Mouse (Mus musculus): Measurements from ENCODE around the gene Slc6a11. TPM values are rescaled to one million over a fixed set of nuclear protein-coding genes. Genes with fewer than 3 reads are reported as not detected.

The Slc6a11 gene
- polyA plus RNA-seq, 1 experiment = 1.6 TPM

DNA sequence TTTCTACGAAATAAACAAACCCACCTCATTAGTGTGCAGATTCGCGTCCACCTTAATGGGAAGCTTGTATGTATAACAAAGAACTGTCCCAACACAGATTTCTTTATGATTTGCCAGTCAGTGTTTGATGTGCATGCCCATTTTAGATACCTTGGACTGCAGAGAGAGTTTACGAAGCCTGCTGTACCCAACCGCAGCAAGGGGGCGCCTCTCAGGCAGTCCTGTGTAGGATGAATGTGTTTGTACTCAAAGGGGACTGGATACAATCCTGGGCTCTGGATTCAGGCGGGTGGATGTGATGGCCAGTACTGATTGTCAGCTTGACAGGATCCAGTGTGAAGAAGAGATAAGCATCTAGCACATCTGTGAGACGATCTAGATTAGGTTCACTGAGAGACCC lies 144.8 kb downstream of the Slc6a11 start:
- Histone ChIP-seq H3K27me3 (ENCODE audit: control insufficient read depth, insufficient read depth, low read length) (no peaks in the 10 kb centered on the region), H3K27ac (ENCODE audit: control insufficient read depth, insufficient read depth, low read depth, low read length) (no peak overlapping the region)

DNA sequence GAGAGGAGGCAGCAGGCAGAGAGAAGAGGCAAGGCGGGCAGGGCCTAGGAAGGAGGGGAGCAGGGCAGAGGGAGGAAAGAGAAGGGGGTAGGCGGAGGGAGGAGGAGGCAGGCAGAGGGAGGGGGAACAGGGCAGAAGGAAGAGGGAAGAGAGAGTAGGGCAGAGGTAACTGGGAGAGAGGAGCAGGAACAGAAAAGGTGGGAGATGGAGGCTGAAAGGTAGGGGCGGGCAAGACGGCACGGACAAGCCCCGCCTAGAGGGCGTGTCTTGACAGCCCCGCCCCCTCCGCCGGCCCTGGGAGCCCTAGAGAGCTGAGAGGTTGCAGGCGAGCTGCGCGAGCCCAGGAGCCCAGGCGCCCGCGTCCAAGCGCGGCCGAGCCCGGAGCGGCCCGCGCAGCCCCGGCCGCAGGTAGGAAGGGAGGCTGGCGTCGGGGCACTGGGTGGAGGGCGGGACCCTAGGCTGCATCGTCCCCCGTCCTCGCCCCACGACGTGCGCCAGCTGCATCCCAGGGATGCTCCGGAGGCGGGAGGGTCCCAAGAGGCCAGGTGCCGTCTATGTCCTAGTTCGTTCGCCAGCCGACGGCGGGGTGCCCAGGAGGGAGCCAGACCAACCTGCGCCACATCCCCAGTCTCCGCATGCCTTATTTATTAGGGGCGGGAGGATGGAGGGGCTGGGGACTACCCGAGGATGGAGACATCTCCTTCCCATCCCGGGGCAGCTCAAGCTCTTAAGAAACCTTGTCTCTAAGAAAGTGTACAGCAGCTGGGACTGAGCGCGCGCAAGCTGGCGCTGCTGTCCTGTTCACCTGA lies 151.6 kb downstream of the Slc6a11 start, which contains the start of gene Slc6a1:
Gene Slc6a1, plus strand, starts transcription at position 167 of the 809 bp plus-strand sequence.
- no peaks in the 10 kb centered on the region for H3K27me3 ChIP-seq (ENCODE audit: control insufficient read depth, insufficient read depth, low read length)
- H3K36me3 ChIP-seq (ENCODE audit: control insufficient read depth, insufficient read depth, low read length) = no peaks in the 10 kb centered on the region
- peaks cover 3% of the 10 kb centered on the region; the same call in 1 of the 2 replicates for H3K4me1 ChIP-seq (ENCODE audit: control insufficient read depth, insufficient read depth, low read length)
- peak within 1 kb of the TSS; percentile 46 for H3K4me3 ChIP-seq (ENCODE audit: control insufficient read depth, low read depth, low read length)
- H3K27ac ChIP-seq (ENCODE audit: control insufficient read depth, insufficient read depth, low read depth, low read length) = no peak within 1 kb of the TSS
- no peak for TF ChIP-seq CTCF (IDR thresholded peaks at IDR 0.05; ENCODE audit: control insufficient read depth, insufficient read depth, insufficient replicate concordance, low read depth, low read length)
- no peak for TF ChIP-seq POLR2A (IDR thresholded peaks at IDR 0.05; ENCODE audit: control insufficient read depth, low read depth, low read length)

More for the DNA sequence above, 144.8 kb downstream of the Slc6a11 start:
- H3K4me1 ChIP-seq (ENCODE audit: control insufficient read depth, insufficient read depth, low read length) = no peaks in the 10 kb centered on the region
- no peaks in the 10 kb centered on the region for H3K36me3 ChIP-seq (ENCODE audit: control insufficient read depth, insufficient read depth, low read length)
- H3K4me3 ChIP-seq (ENCODE audit: control insufficient read depth, low read depth, low read length) = no peak overlapping the region
- TF ChIP-seq POLR2A (IDR thresholded peaks at IDR 0.05; ENCODE audit: control insufficient read depth, low read depth, low read length) = no peak

DNA sequence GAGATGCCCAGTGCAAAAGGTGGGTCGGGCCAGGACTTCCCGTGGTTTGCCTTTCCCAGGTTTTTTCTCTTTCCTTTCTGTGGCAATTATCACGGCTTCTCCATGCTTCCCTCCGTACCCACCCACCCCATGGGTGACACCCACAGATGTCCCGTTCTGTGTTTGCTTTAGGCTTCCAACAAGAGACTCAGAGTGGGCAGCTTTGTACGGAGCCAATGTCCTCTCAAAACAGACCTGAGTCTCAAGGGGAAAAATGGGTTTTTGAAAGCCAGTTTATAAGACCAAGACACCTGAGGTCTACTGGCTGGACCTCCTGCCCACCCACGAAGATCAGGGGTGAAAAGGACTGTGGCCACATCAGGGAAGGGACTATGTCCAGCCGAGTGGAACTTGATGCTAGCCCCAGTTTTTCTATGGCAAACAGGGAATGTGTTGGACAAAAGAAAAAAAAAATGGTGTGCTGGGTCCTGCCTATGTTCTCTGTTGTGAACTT lies 152.3 kb downstream of the Slc6a11 start:
- no peak overlapping the region for H3K27ac ChIP-seq (ENCODE audit: control insufficient read depth, insufficient read depth, low read depth, low read length)
- no peaks in the 10 kb centered on the region for H3K36me3 ChIP-seq (ENCODE audit: control insufficient read depth, insufficient read depth, low read length)
- TF ChIP-seq CTCF (IDR thresholded peaks at IDR 0.05; ENCODE audit: control insufficient read depth, insufficient read depth, insufficient replicate concordance, low read depth, low read length) (no peak), POLR2A (IDR thresholded peaks at IDR 0.05; ENCODE audit: control insufficient read depth, low read depth, low read length) (no peak)
- peaks cover 3% of the 10 kb centered on the region; the same call in 1 of the 2 replicates for H3K4me1 ChIP-seq (ENCODE audit: control insufficient read depth, insufficient read depth, low read length)
- H3K4me3 ChIP-seq (ENCODE audit: control insufficient read depth, low read depth, low read length) = no peak overlapping the region
- H3K27me3 ChIP-seq (ENCODE audit: control insufficient read depth, insufficient read depth, low read length) = no peaks in the 10 kb centered on the region

DNA sequence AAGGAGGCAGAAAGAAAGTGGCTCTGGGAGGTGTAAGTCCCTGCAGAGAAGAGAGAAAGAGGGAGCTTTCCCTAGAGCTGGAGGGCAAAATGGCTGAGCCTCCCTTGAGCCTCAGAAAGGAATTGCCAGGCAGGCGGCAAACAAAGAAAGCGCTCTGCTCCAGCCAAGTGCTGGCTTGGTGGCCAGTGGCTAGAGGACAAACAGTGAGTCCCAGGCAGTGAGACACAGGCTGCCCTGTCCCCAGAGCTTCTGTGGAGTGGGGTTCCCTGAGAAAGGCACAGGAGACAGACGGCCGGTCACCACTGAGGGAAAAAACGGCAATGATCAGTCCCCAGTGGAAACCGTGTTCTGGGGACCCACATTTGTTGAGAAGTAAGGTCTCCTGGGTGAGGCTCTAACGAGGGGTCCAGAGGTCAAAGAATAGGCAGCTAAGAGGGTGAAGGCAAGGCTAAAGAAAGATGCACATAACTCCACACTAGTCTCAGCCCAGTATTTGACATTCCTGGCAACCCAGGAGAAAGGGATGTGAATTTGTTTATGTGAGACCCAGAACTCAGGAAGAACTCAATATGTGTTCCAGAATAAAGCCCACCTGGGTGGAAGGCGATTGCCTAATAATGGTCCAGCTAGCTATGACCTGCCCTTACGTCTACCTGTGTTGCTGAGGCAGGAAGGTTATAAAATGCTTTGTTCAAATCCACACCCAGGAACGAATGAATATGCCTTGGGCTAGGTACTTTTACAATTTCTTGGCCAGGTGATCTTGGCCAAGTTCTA lies 153.1 kb downstream of the Slc6a11 start:
- H3K4me3 ChIP-seq (ENCODE audit: control insufficient read depth, low read depth, low read length) = no peak overlapping the region
- peaks cover 3% of the 10 kb centered on the region; the same call in 1 of the 2 replicates for H3K4me1 ChIP-seq (ENCODE audit: control insufficient read depth, insufficient read depth, low read length)
- no peaks in the 10 kb centered on the region for H3K27me3 ChIP-seq (ENCODE audit: control insufficient read depth, insufficient read depth, low read length)
- H3K36me3 ChIP-seq (ENCODE audit: control insufficient read depth, insufficient read depth, low read length) = no peaks in the 10 kb centered on the region
- no peak for TF ChIP-seq CTCF (IDR thresholded peaks at IDR 0.05; ENCODE audit: control insufficient read depth, insufficient read depth, insufficient replicate concordance, low read depth, low read length)
- no peak for TF ChIP-seq POLR2A (IDR thresholded peaks at IDR 0.05; ENCODE audit: control insufficient read depth, low read depth, low read length)
- H3K27ac ChIP-seq (ENCODE audit: control insufficient read depth, insufficient read depth, low read depth, low read length) = no peak overlapping the region

DNA sequence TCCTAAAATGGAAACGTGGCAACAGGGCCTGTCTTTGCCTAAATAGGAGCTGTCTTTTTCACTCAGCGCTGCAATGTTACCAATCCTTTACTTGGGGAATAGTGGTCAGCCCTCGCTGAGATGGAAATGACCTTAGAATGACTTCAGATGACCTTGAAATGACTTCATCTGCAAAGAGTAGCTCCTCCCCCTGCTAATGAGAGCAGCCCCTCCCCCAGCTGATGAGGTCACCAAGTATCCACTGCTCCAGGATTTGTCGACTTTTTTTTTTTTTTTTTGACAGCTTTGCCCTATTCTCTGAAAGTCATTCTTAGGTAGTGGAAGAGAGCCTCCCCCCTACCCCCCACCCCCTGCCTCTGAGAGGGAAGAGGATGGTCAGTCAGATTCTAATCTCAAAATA lies 154.4 kb downstream of the Slc6a11 start:
- H3K36me3 ChIP-seq (ENCODE audit: control insufficient read depth, insufficient read depth, low read length) = no peaks in the 10 kb centered on the region
- TF ChIP-seq POLR2A (IDR thresholded peaks at IDR 0.05; ENCODE audit: control insufficient read depth, low read depth, low read length) (no peak), CTCF (IDR thresholded peaks at IDR 0.05; ENCODE audit: control insufficient read depth, insufficient read depth, insufficient replicate concordance, low read depth, low read length) (no peak)
- H3K4me3 ChIP-seq (ENCODE audit: control insufficient read depth, low read depth, low read length) = no peak overlapping the region
- H3K4me1 ChIP-seq (ENCODE audit: control insufficient read depth, insufficient read depth, low read length) = peaks cover 3% of the 10 kb centered on the region; the same call in 1 of the 2 replicates
- no peaks in the 10 kb centered on the region for H3K27me3 ChIP-seq (ENCODE audit: control insufficient read depth, insufficient read depth, low read length)
- H3K27ac ChIP-seq (ENCODE audit: control insufficient read depth, insufficient read depth, low read depth, low read length) = no peak overlapping the region

DNA sequence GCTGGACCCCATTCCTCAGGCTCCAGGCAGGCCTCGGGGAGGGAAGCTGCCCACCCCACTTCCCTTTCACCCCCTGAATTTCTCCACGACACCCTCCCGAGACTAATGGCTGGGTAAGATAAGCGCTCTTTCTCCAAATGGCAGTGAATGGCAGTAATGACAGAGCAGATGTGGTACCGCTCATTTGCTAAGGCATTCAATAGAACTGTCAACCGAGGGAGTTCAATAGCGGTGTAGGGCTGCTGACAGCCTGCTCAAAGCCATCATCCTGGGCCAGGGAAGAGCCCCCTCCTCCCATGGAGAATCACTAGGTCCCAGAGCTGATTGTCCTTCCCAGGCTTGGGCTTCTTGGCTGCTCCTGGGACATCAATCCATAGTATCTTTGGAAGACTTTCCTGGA lies 158.1 kb downstream of the Slc6a11 start:
- Histone ChIP-seq H3K4me3 (ENCODE audit: control insufficient read depth, low read depth, low read length) (no peak overlapping the region), H3K27me3 (ENCODE audit: control insufficient read depth, insufficient read depth, low read length) (no peaks in the 10 kb centered on the region), H3K27ac (ENCODE audit: control insufficient read depth, insufficient read depth, low read depth, low read length) (no peak overlapping the region), H3K36me3 (ENCODE audit: control insufficient read depth, insufficient read depth, low read length) (no peaks in the 10 kb centered on the region), H3K4me1 (ENCODE audit: control insufficient read depth, insufficient read depth, low read length) (no peaks in the 10 kb centered on the region)
- TF ChIP-seq POLR2A (IDR thresholded peaks at IDR 0.05; ENCODE audit: control insufficient read depth, low read depth, low read length) = no peak
- TF ChIP-seq CTCF (IDR thresholded peaks at IDR 0.05; ENCODE audit: control insufficient read depth, insufficient read depth, insufficient replicate concordance, low read depth, low read length) = no peak

DNA sequence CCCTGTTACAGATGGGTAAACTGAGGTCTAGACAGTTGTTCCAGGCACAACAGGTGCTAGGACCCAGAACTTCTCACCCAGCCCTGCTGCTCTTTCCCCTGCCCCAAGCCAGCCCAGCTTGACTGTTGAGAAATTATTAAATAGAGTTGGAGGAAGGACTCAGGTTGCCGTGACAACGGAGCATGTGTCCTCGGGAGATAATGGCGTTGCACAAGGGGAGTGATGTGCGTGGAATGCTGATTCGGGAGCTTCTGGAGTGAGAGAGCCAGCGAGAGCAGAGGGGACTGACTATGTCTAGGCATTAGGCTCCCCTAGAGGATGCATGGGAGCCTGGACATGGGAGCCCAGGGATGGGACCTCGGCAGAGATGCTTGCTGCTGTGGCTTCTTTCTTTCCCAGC lies 159.1 kb downstream of the Slc6a11 start:
- TF ChIP-seq CTCF (IDR thresholded peaks at IDR 0.05; ENCODE audit: control insufficient read depth, insufficient read depth, insufficient replicate concordance, low read depth, low read length) = no peak
- no peak for TF ChIP-seq POLR2A (IDR thresholded peaks at IDR 0.05; ENCODE audit: control insufficient read depth, low read depth, low read length)
- Histone ChIP-seq H3K4me1 (ENCODE audit: control insufficient read depth, insufficient read depth, low read length) (no peaks in the 10 kb centered on the region), H3K36me3 (ENCODE audit: control insufficient read depth, insufficient read depth, low read length) (no peaks in the 10 kb centered on the region), H3K27me3 (ENCODE audit: control insufficient read depth, insufficient read depth, low read length) (no peaks in the 10 kb centered on the region), H3K4me3 (ENCODE audit: control insufficient read depth, low read depth, low read length) (no peak overlapping the region), H3K27ac (ENCODE audit: control insufficient read depth, insufficient read depth, low read depth, low read length) (no peak overlapping the region)
